Mouse (Mus musculus) stomach, postnatal 0 days (tissue): Measurements from ENCODE around the gene Dkc1.

Source experiments
- CTCF ChIP-seq: IDR thresholded peaks from 2 replicates; pipeline ENCODE4 v1.5.1; 2016; ENCODE audit warnings: antibody characterized with exemption, low read depth, mild to moderate bottlenecking, moderate library complexity
- EP300 ChIP-seq: optimal IDR thresholded peaks from 2 replicates; pipeline ENCODE3; 2016; ENCODE audit warnings: antibody characterized with exemption

DNA sequence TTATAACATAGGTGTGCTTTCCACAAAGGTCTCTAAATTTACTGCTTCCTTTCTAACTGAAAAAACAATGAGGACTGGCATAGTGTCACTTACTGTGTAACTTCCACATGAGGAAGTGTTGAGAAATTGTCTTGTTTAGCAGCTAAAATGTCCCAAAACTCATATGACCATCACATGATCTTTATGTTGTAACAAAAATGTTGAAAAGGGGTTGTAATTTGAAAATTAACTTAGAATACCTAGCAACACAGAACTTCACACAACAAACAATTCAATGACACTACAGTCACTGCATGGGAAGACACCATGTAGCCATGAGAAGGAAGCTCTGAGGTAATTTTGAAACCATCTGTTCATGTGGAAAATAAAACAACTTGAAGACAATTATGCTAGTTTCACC is 31.2 kb downstream of the Dkc1 start:
- TF ChIP-seq CTCF (no peak), EP300 (no peak)
